21 mouse cellular contexts compared by ENCODE assay signal in the genomic region with DNA sequence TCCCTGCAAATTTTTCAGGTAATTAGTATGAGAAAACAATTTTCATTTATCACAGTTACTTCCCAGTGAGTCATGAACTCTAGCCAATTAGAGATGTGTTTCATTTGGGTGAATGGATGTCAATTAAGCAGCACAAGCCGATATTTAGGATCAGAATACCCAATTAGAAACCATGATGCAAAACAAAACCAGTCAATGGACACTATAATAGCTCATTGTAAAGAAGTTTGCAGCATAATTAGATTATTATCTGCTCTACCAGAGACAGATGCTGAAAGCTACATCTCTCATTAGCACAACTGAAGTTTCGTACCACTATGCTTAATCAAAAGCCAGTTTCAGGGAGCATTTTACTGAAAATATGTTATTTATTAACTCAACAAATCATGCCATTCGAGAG.
DNase-seq lines count a peak whose midpoint lies in the region; ATAC-seq and TF ChIP-seq lines count a peak whose summit lies in the region.
"Had no signal": no experiment of that assay in that cellular context is flagged by ENCODE, and none has a peak within 500 bp of the region (broad histone marks: within the 10 kb centered on the region; RNA-seq: fewer than 3 reads in every experiment).

No protein-coding gene starts in this region.

- DNase-seq in forebrain, embryonic 11.5 days (ENCODE audit: low spot score): no peak
- DNase-seq in forebrain, embryonic 10.5 days (ENCODE audit: extremely low spot score, low spot score): no peak
- no peak for DNase-seq in forebrain, postnatal 0 days
- no peak for DNase-seq in lung, adult 2 months
- DNase-seq: adrenal gland, postnatal 14 days; B cell, adult 2 months; cerebellum, adult 18-20 months; cerebellum, adult 9-11 months; gastrocnemius, postnatal 14 days; heart, postnatal 36 days had no signal

- H3K27me3 ChIP-seq in forebrain, embryonic 11.5 days (ENCODE audit: control insufficient read depth, insufficient read depth, low read length): 0 out of 2 replicates have a peak, but pooled peaks cover 2% of the 10 kb centered on the region
- peaks cover 24% of the 10 kb centered on the region for H3K27me3 ChIP-seq in forebrain, embryonic 10.5 days (ENCODE audit: poor library complexity, severe bottlenecking)
- peaks cover 19% of the 10 kb centered on the region for H3K27me3 ChIP-seq in forebrain, embryonic 13.5 days
- H3K27me3 ChIP-seq in forebrain, postnatal 0 days (ENCODE audit: insufficient read depth, low read length): no peaks in the 10 kb centered on the region
- H3K27me3 ChIP-seq in heart, embryonic 11.5 days (ENCODE audit: control insufficient read depth, insufficient read depth, low read length): no peaks in the 10 kb centered on the region
- H3K27me3 ChIP-seq: heart, embryonic 13.5 days; hindbrain, embryonic 15.5 days; Patski had no signal

- TF ChIP-seq POLR2A in lung, adult 2 months (IDR thresholded peaks at IDR 0.05; ENCODE audit: borderline replicate concordance, extremely low read depth, low read depth, low read length): no peak

- WGBS in forebrain, embryonic 11.5 days: 31% methylated on average over 3 of the region's 3 CpGs
- WGBS in forebrain, embryonic 10.5 days: 45% methylated on average over 3 of the region's 3 CpGs
- WGBS in forebrain, embryonic 13.5 days: 21% methylated on average over 3 of the region's 3 CpGs
- 16% methylated on average over 3 of the region's 3 CpGs for WGBS in forebrain, postnatal 0 days
- 74% methylated on average over 3 of the region's 3 CpGs for WGBS in heart, embryonic 11.5 days (ENCODE audit: insufficient replicate concordance)
- 71% methylated on average over 3 of the region's 3 CpGs for WGBS in lung, adult 2 months

- H3K4me1 ChIP-seq in forebrain, embryonic 11.5 days (replicated peaks; ENCODE audit: control insufficient read depth, insufficient read depth, low read length): no peaks in the 10 kb centered on the region; the same call in 1 of the 2 replicates
- peaks cover 12% of the 10 kb centered on the region for H3K4me1 ChIP-seq in forebrain, embryonic 10.5 days
- peaks cover 8% of the 10 kb centered on the region for H3K4me1 ChIP-seq in forebrain, embryonic 13.5 days
- no peaks in the 10 kb centered on the region for H3K4me1 ChIP-seq in forebrain, postnatal 0 days (ENCODE audit: insufficient read depth)
- no peaks in the 10 kb centered on the region for H3K4me1 ChIP-seq in heart, embryonic 11.5 days (ENCODE audit: control insufficient read depth, insufficient read depth, low read length)
- no peaks in the 10 kb centered on the region for H3K4me1 ChIP-seq in lung, adult 2 months (ENCODE audit: control insufficient read depth, insufficient read depth, low read length)
- H3K4me1 ChIP-seq: heart, embryonic 13.5 days; hindbrain, embryonic 15.5 days had no signal

- no peak for TF ChIP-seq CTCF in forebrain, postnatal 0 days (IDR thresholded peaks at IDR 0.05; ENCODE audit: low read depth)
- no peak for TF ChIP-seq CTCF in lung, adult 2 months (IDR thresholded peaks at IDR 0.05; ENCODE audit: insufficient read depth, low read length)

- H3K4me3 ChIP-seq in forebrain, embryonic 11.5 days (ENCODE audit: low read depth, low read length): no peak overlapping the region
- H3K4me3 ChIP-seq in forebrain, embryonic 10.5 days: no peak overlapping the region
- no peak overlapping the region for H3K4me3 ChIP-seq in forebrain, embryonic 13.5 days
- H3K4me3 ChIP-seq in forebrain, postnatal 0 days (ENCODE audit: low read depth, low read length): no peak overlapping the region
- H3K4me3 ChIP-seq in heart, embryonic 11.5 days (ENCODE audit: low read depth, low read length): no peak overlapping the region
- H3K4me3 ChIP-seq in lung, adult 2 months (replicated peaks; ENCODE audit: extremely low read depth, low read depth, low read length): no peak overlapping the region
- H3K4me3 ChIP-seq: embryonic facial prominence, embryonic 10.5 days; heart, embryonic 13.5 days; hindbrain, embryonic 15.5 days had no signal

- peak; percentile 75 for ATAC-seq in forebrain, embryonic 11.5 days (replicated peaks; ENCODE audit: low FRiP score)
- ATAC-seq in forebrain, embryonic 13.5 days: peak; percentile 84; the same call in 1 of the 2 replicates
- peak; percentile 27; the same call in 1 of the 2 replicates for ATAC-seq in forebrain, postnatal 0 days
- ATAC-seq in heart, embryonic 11.5 days (replicated peaks; ENCODE audit: insufficient number of reproducible peaks, low FRiP score, low TSS enrichment): no peak
- no peak for ATAC-seq in granulocyte monocyte progenitor cell, adult 5-6 weeks (replicated peaks; ENCODE audit: poor library complexity, severe bottlenecking)
- ATAC-seq: activated CD4-positive, CD25-positive, alpha-beta regulatory T cell, adult 4 months; CD4-positive, CD25-positive, alpha-beta regulatory T cell, adult 4 months; intestine, embryonic 16.5 days; Patski had no signal

- H3K27ac ChIP-seq in forebrain, embryonic 11.5 days (ENCODE audit: low read depth, low read length): no peak overlapping the region
- H3K27ac ChIP-seq in forebrain, embryonic 10.5 days: no peak overlapping the region
- no peak overlapping the region for H3K27ac ChIP-seq in forebrain, embryonic 13.5 days
- H3K27ac ChIP-seq in forebrain, postnatal 0 days (ENCODE audit: low read depth, low read length): no peak overlapping the region
- H3K27ac ChIP-seq in heart, embryonic 11.5 days (ENCODE audit: low read depth, low read length): no peak overlapping the region
- H3K27ac ChIP-seq: embryonic facial prominence, embryonic 10.5 days; heart, embryonic 13.5 days; hindbrain, embryonic 15.5 days had no signal

- no peak overlapping the region for H3K9ac ChIP-seq in forebrain, embryonic 11.5 days (ENCODE audit: low read length)
- H3K9ac ChIP-seq in forebrain, embryonic 13.5 days: no peak overlapping the region
- H3K9ac ChIP-seq in forebrain, postnatal 0 days: no peak overlapping the region
- H3K9ac ChIP-seq in heart, embryonic 11.5 days (ENCODE audit: low read depth, low read length): no peak overlapping the region
- H3K9ac ChIP-seq: heart, embryonic 13.5 days; hindbrain, embryonic 15.5 days had no signal

- H3K36me3 ChIP-seq in forebrain, embryonic 11.5 days (ENCODE audit: control insufficient read depth, insufficient read depth, low read length): no peaks in the 10 kb centered on the region
- no peaks in the 10 kb centered on the region for H3K36me3 ChIP-seq in forebrain, embryonic 10.5 days (replicated peaks)
- H3K36me3 ChIP-seq in forebrain, embryonic 13.5 days (ENCODE audit: poor library complexity, severe bottlenecking): no peaks in the 10 kb centered on the region
- no peaks in the 10 kb centered on the region for H3K36me3 ChIP-seq in forebrain, postnatal 0 days (ENCODE audit: insufficient read depth)
- no peaks in the 10 kb centered on the region for H3K36me3 ChIP-seq in heart, embryonic 11.5 days (ENCODE audit: control insufficient read depth, insufficient read depth, low read length)
- H3K36me3 ChIP-seq: embryonic facial prominence, embryonic 10.5 days; G1E; heart, embryonic 13.5 days; hindbrain, embryonic 15.5 days had no signal

- no peak overlapping the region for H3K4me2 ChIP-seq in forebrain, embryonic 11.5 days (ENCODE audit: low read depth, low read length, severe bottlenecking)
- no peak overlapping the region for H3K4me2 ChIP-seq in forebrain, embryonic 13.5 days
- H3K4me2 ChIP-seq in forebrain, postnatal 0 days (ENCODE audit: low read depth): no peak overlapping the region
- H3K4me2 ChIP-seq in heart, embryonic 11.5 days: no peak overlapping the region
- H3K4me2 ChIP-seq: heart, embryonic 13.5 days; hindbrain, embryonic 15.5 days had no signal

- H3K9me3 ChIP-seq in forebrain, embryonic 11.5 days (ENCODE audit: control insufficient read depth, low read length): no peaks in the 10 kb centered on the region
- H3K9me3 ChIP-seq in forebrain, embryonic 10.5 days: no peaks in the 10 kb centered on the region
- H3K9me3 ChIP-seq in forebrain, embryonic 13.5 days (replicated peaks): no peaks in the 10 kb centered on the region
- H3K9me3 ChIP-seq in forebrain, postnatal 0 days (ENCODE audit: low read length): no peaks in the 10 kb centered on the region
- no peaks in the 10 kb centered on the region for H3K9me3 ChIP-seq in heart, embryonic 11.5 days (replicated peaks; ENCODE audit: control insufficient read depth, low read length)
- H3K9me3 ChIP-seq: embryonic facial prominence, embryonic 10.5 days; G1E; heart, embryonic 13.5 days; hindbrain, embryonic 15.5 days had no signal

Comparison
In these comparisons a context has a peak if more than half of its experiments do, and no peak if none do; other contexts are left out.
1. ATAC-seq: peak in forebrain, embryonic 11.5 days (single experiment), forebrain, embryonic 13.5 days (single experiment) and forebrain, postnatal 0 days (single experiment); none in heart, embryonic 11.5 days (single experiment) and granulocyte monocyte progenitor cell, adult 5-6 weeks (single experiment).